In genomic region chr5:33378302-33378854, GRCm38 (mm10) we compare ENCODE assay signal across 8 mouse cellular contexts. TPM values are rescaled to one million over a fixed set of nuclear protein-coding genes. Genes with fewer than 3 reads are reported as not detected.
DNase-seq lines count a peak whose midpoint lies in the region; ATAC-seq lines count a peak whose summit lies in the region.

Gene Uvssa (plus strand): TSS chr5:33378549.

- under 1% methylated on average over 46 of the region's 46 CpGs for WGBS in hindbrain, embryonic 11.5 days

- no peaks in the 10 kb centered on the region for H3K4me1 ChIP-seq in hindbrain, embryonic 11.5 days (replicated peaks; ENCODE audit: control insufficient read depth, insufficient read depth, low read length)

- peak; percentile 100 for DNase-seq in Muller cell, postnatal 12 days (ENCODE audit: inconsistent ontology term)
- DNase-seq in cerebellum, adult 9-11 months, result peak; percentile 99
- DNase-seq in frontal cortex, adult 2 months (ENCODE audit: extremely low spot score in 1 of 2, low spot score in 1 of 2), result peak; percentile 96 to 99
- DNase-seq in hindbrain, embryonic 11.5 days (ENCODE audit: low spot score), result peak; percentile 100
- peak; percentile 99 for DNase-seq in layer of hippocampus, postnatal 10 days (ENCODE audit: low spot score in 2 of 2)
- DNase-seq in lung, postnatal 10 days, result peak; percentile 99
- peak; percentile 99 for DNase-seq in ovary, postnatal 36 days (ENCODE audit: low spot score)
- peak; percentile 99 for DNase-seq in thymus, postnatal 25 days

- peak within 1 kb of the TSS; percentile 61 for H3K4me2 ChIP-seq in hindbrain, embryonic 11.5 days (replicated peaks; ENCODE audit: low read depth, low read length)

- peak within 1 kb of the TSS; percentile 97 for H3K27ac ChIP-seq in hindbrain, embryonic 11.5 days (ENCODE audit: low read depth, low read length)

- peak within 1 kb of the TSS; percentile 81 for H3K9ac ChIP-seq in hindbrain, embryonic 11.5 days (ENCODE audit: low read depth, low read length)

- no peaks in the 10 kb centered on the region for H3K36me3 ChIP-seq in hindbrain, embryonic 11.5 days (ENCODE audit: control insufficient read depth, insufficient read depth, low read length)

- ATAC-seq in hindbrain, embryonic 11.5 days (ENCODE audit: low FRiP score), result peak; percentile 98

- H3K4me3 ChIP-seq in hindbrain, embryonic 11.5 days (ENCODE audit: low read depth, low read length), result peak within 1 kb of the TSS; percentile 64

- no peaks in the 10 kb centered on the region for H3K9me3 ChIP-seq in hindbrain, embryonic 11.5 days (ENCODE audit: control insufficient read depth, low read length)

- no peaks in the 10 kb centered on the region for H3K27me3 ChIP-seq in hindbrain, embryonic 11.5 days (ENCODE audit: control insufficient read depth, insufficient read depth, low read length)

RNA-seq across cellular contexts. Expression of gene Uvssa, which starts in this region (rescaled TPM):
- 5.7 and 7.6 TPM in 2 replicates for polyA plus RNA-seq in frontal cortex, adult 2 months (2012; rRNA removed)
- 6.9 and 7.9 TPM in 2 replicates for polyA plus RNA-seq in hindbrain, embryonic 11.5 days (2014; fragmentation: Nextera tagmentation; extraction: Ambion mirVana)
- 10 to 100 TPM; 10.5 to 11.8 TPM for total RNA-seq in layer of hippocampus, postnatal 10 days (2021)

Comparison
In these comparisons a context has a peak if more than half of its experiments do, and no peak if none do; other contexts are left out.
1. Peak in every context shown above with its lines: DNase-seq, ATAC-seq, H3K4me3 ChIP-seq and H3K27ac ChIP-seq.